Mouse (Mus musculus) gastrocnemius, adult 18-20 months (tissue): ENCODE data around the gene Tomt. TPM values are rescaled to one million over a fixed set of nuclear protein-coding genes. Genes with fewer than 3 reads are reported as not detected.

Experiments
- DNase-seq: peaks from one replicate; pipeline ENCODE4 v3.0.0; 2021; ENCODE audit warnings: low spot score
- microRNA-seq: library from miRNA; unstranded; fragments of <30 nt; microRNA quantifications from one replicate; pipeline ENCODE4 v1.2.0, GENCODE M21; 2021
- total RNA-seq, 2 experiments: library from RNA; stranded (reverse); gene quantifications; 2 replicates each; pipeline ENCODE4 v1.2.3; 2021

Gene Tomt
- total RNA-seq, 2 experiments from 2014 or later, result not detected

- no peak for DNase-seq
Measured at GRCm38 (mm10) chr7:101858362-101858761, 47.8 kb downstream of the Tomt start.

GRCm38 (mm10) chr7:101857094-101857493, 49.1 kb downstream of the Tomt start, which contains the start of gene Folr2:
TSS of gene Folr2 (minus strand) at chr7:101857194.
- no peak for DNase-seq

- DNase-seq, result no peak
Measured at GRCm38 (mm10) chr7:101853816-101854215, 52.3 kb downstream of the Tomt start.

GRCm38 (mm10) chr7:101852846-101853245, 53.3 kb downstream of the Tomt start:
- DNase-seq, result no peak

GRCm38 (mm10) chr7:101851689-101852088, 54.5 kb downstream of the Tomt start:
- no peak for DNase-seq

Small RNA genes within 50 kb of the gene (microRNA-seq; reads per million reads assigned to microRNA genes)
- gene Gm22655, result not detected

Other genes starting within 250 kb of the Tomt start
- 10 to 100 TPM; 65.6 to 68.6 TPM for gene Clpb, start 242.7 kb downstream of the Tomt start, total RNA-seq
- not detected for gene Phox2a, start 88.0 kb downstream of the Tomt start, total RNA-seq
- gene Inppl1, start 68.1 kb downstream of the Tomt start, total RNA-seq, result 100 to 1,000 TPM in 1 of 2 experiments, 10 to 100 TPM in 1; 93.5 to 101 TPM
- 1 to 10 TPM; 1.9 to 3.4 TPM for gene Folr2, start 49.2 kb downstream of the Tomt start, total RNA-seq
- 10 to 100 TPM; 17.8 to 24.2 TPM for gene Anapc15, start 42.6 kb downstream of the Tomt start, total RNA-seq
- 1 to 10 TPM in 1 of 2 experiments, under 1 TPM in 1; 0.89 to 2.8 TPM for gene Folr1, start 35.6 kb downstream of the Tomt start, total RNA-seq
- gene Lamtor1, start 455 bp downstream of the Tomt start, total RNA-seq, result 100 to 1,000 TPM; 104 to 108 TPM
- gene Lrrc51, start 27.5 kb upstream of the Tomt start, total RNA-seq, result 1 to 10 TPM; 4.0 to 4.3 TPM
- 10 to 100 TPM; 53.5 to 57.4 TPM for gene Numa1, start 27.8 kb upstream of the Tomt start, total RNA-seq
- 1 to 10 TPM; 1.5 to 2.3 TPM for gene Il18bp, start 112.3 kb upstream of the Tomt start, total RNA-seq
- 10 to 100 TPM; 20.6 to 27.5 TPM for gene Rnf121, start 159.1 kb upstream of the Tomt start, total RNA-seq
- 1 to 10 TPM; 2.9 to 4.1 TPM for gene Xndc1, start 159.2 kb upstream of the Tomt start, total RNA-seq
- under 1 TPM; 0.68 to 0.78 TPM for gene Xntrpc, start 159.4 kb upstream of the Tomt start, total RNA-seq
- under 1 TPM; 0.23 to 0.31 TPM for gene Trpc2, start 176.8 kb upstream of the Tomt start, total RNA-seq
- 100 to 1,000 TPM; 558 to 637 TPM for gene Art1, start 195.4 kb upstream of the Tomt start, total RNA-seq
- gene Art5, start 203.1 kb upstream of the Tomt start, total RNA-seq, result 10 to 100 TPM; 28.7 to 33.6 TPM
- gene Chrna10, start 210.5 kb upstream of the Tomt start, total RNA-seq, result not detected